Mouse (Mus musculus) brain, embryonic 18.5 days (tissue): Measurements from ENCODE around the gene Rwdd1.
A peak's percentile ranks its signal among the peaks of the same experiment; 100 is the strongest.
"Not testable (repeated sequence)": the region's sequence is repeated elsewhere in the genome, so short reads cannot be mapped to it uniquely, and the experiment has no call there.

ENCODE experiments used
- DNase-seq: peaks from one replicate; pipeline ENCODE4 v3.0.0-alpha.2; 2012; ENCODE audit warnings: low read depth, low spot score

The Rwdd1 gene

DNA sequence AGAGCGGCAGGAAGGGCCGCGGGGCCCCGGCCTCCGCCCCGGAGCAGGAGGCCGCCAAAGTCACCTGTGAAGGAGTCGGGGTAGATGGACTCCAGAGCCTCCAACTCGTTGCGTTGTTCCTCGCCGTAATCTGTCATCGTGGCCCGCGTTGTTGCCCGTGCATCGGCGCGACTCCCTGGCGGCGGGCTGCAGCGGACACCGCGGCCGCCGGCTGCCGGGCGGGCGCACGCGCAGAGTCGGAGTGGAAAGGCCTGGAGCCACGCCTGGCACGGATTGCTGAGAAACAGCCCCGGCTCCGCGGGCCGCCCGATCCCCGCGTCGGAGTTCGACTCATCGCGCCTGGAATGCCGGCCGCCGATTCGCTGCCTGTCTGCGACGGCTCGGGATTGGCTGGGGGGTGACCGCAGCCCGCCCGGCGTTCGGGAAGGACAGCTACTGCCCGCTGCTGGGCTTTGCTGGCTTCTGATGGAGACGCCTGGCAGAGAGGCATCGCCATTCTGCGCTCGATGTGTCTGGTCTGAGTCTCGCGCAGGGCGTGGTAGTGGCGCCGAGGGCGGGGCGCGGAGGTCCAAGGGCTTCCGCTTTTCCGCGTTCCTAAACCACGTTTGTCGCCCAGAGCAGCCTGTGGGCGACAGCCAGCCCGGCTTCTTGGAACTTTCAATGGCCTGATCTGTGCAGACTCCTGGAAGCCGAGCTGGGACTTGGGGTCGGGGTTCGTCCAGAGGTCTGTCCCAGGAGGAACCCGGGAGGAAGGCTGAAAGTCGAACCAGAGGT is at the start of gene Rwdd1:
Gene Rwdd1 (minus strand): TSS at position 323 of the 774 bp plus-strand sequence.
- peak; percentile 95 for DNase-seq

DNA sequence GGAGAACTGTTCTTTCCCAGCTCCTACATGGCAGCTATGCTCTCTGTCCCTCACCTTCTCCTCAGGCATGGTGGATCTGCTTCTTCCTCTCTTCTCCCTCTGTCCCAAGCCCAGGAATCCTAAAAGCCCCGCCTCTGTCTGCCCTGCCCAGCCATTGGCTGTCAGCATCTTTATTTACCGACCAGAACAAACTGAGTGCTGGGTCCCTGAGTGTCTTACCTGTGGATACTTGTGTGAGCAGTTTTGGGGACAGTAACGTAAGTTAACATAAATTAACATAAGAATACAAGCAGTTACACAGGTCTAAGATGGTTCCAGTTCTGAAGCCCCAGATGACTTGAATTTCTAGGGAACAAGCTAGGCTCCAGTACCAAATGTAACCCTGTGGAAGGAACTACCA is 47.2 kb upstream of the Rwdd1 start:
- no peak for DNase-seq

DNA sequence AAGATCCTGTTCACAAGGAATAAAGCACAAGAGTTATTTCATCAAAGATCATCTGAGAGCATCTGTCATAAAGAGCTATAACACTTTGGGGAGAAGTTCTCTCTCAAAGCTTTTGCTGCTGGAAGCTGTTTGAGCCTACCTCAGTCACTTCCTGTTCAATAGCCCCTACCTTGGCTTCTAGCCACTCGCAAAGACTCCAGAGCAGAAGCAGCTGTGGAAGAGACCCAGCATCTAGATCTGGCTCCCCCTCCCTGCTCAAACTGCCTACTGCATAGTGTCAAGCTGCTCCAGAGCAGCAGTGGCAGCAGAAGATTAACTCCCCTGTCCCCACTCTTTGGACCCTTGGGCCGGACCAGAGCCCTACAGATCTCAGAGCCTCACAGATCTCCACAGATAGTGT is 34.6 kb upstream of the Rwdd1 start:
- no peak for DNase-seq

DNA sequence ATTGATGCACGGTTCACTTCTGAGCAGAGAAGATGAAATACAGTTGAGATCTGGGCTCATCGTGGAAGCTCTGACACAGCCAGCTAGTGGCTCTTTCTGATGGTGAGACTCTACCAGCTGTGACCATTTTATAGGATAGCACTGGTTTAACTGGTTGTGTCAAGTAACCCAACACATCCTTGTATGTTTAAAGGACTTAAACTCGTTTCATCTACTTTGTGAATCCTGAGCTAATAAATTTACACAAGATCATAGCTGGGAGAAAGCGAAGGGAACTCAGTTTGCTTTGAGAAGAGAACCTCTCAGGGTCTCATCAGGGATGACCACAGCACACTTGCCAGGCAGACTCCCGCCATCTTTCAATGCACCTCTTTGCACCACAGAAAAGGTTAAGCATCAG is 24.8 kb upstream of the Rwdd1 start, which contains the start of gene Calhm4:
Gene Calhm4 (minus strand): TSS at position 101 of the 400 bp plus-strand sequence.
- DNase-seq, result no peak

DNA sequence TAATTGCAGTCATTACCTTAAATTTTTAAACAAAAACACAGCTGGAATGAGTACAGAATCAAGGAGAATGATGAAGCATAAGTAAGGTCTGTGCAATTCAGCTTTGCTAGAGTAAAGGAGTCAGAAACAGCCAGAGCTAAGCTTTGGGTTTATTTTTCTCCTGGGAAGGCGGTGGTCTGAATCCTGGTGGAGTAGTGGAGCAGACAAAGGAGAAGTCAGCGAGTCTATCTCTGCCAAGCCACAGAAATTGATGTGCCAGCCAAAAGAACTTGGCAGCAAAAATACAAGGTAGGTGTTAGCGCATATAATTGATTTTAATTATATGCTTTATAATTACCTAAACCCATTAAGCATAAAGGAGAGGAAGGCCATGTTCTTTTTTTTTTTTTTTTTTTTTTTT is 18.0 kb upstream of the Rwdd1 start, which contains the start of gene Trappc3l:
Gene Trappc3l (plus strand): TSS at position 197 of the 400 bp plus-strand sequence.
- DNase-seq, result no peak

DNA sequence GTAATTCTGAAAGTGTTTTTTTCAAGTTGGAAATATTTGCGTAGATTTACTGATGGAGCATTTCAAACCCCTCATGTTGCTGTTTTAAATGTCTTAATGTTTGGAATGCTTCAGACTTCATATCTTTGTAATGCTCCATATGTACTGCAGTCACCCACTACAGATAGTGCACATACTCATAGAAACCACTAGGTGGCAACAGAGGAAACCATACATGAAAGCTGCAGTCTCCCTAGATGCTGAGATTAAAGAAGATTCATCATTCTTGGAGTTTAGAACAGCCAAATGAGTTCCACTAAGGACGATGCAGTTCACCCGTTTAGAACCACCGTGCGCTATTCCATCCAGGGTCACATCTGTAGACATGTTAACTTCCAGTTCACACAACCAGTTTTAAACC is 17.2 kb upstream of the Rwdd1 start:
- DNase-seq, result peak; percentile 30

DNA sequence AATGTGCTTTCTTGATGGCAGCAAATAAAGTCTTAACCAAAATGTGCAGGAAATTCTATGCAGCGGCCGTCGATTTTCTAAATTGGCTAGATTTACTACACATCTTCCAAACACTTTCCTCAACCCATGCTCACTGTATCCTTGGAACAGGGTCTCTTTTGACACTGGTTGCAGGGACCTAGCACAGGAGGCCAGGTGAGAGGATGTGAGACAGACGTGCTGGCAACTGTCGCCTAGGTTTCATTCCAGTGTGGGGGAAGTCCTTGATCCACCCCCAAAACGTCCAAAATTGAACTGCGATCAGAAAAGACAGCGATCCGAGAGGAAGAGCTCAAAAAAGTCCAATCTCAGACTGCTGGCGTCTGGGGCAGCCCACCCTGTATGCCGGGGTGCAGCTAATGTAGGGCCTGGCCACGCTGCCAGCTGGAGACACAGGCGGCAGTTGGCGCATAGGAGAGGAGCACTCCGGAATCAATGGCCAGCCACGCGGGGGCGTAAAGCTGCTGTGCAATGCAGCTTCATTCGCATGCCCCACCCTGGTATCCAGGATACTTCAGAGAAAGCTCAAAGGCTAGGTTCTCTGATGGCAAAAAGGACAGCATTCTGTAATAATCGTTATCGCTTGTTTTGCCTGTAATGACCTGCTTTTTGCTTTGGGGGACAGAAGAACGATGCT is 14.3 kb upstream of the Rwdd1 start:
- DNase-seq, result peak; percentile 36

DNA sequence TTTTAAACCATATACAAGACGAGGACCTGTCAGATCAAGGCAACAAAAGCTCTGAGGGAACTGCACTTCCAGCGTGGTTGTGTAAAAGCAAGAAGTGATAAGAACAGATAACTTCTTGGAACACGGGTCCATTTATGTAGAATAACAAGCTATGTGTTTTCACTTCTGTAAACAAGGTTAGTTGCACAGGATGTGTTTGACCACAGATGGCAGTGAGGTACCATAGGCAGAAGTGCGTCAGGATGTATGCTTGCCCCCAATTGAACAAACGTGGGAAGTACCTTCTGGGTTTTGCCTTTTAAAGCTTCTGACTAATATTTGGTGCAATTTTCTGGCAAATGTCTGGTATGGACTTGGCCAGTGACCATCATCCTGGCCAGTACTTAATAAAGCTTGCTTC is 10.9 kb upstream of the Rwdd1 start:
- no peak for DNase-seq

DNA sequence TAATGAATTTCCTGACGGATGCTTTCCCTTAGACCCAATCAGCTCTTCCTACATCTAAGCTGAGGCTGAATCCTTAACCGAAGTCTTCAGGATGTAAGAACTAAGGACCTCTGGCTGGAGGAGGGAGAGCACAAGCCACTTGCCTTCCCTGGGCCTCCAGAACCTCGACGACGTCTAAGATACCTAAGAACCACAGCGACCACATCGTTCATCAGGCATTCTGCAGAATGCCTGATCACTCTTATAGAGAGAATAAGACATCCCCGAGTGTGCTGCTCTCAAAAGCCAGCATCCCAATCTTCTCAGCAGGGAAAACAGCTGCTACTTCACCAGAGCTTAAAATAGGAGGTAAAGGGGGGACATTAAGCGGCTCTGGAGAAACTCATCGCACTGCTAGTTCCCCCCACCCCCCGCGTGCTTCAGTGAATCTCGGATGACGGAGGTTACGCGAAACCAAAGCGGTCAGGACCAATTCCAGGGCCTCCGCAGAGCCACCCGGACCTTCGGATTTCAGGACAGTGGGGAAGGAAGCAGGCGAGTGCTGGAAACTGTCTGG is 600 bp downstream of the Rwdd1 start:
- DNase-seq, result peak; percentile 14

DNA sequence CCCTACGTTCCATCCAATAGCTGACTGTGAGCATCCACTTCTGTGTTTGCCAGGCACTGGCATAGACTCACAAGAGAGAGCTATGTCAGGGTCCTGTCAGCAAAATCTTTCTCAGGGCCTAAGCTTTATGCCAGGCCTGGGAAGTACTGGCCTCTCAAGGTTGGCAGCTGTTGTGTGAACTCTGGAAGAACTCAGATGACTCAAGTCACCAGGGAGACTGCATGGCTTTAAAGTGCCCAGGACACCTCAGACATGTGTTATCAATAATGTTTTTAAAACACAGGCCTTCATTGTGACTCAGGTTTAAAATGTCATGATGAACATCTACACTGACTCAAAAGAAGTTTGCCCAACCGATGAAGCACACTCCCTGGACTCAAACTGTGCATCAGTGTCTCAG is 6.2 kb downstream of the Rwdd1 start:
- no peak for DNase-seq

DNA sequence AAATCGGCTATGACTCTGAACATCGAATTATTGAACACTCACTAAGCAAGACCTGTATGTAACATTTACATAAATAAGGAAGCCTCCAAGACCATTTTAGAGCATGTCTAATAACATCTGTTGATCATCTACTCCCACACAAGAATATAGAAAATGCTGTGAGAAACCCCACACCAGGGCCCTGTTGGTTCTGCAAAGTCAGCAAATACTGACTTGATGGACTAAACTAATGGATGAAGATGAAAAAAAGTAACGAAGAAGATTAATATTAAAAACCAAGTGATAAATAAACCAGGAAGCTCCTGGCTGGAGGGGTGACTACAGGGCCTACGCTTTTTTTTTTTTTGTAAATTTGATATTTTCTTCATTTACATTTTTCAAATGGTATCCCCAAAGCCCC is 6.8 kb downstream of the Rwdd1 start:
- DNase-seq, result no peak

DNA sequence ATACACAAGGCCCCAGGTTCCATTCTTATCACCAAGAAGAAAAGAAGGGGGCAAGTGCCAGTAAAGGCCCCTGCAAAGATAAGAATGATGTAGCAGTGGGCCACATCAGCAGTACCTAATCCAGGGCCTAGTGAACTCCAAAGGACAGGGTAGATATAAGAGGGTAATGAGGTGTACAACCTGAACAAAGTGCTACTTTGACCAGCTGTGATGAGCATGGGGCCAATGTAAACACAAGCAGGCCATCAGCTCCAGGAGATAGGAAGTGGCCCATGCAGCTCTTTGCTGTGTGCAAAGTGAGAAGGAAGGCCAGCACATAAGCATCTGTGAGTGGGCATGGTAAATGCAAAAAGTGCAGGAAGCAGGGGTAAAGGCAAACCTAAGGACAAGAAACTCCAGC is 21.0 kb downstream of the Rwdd1 start:
- DNase-seq, result no peak

DNA sequence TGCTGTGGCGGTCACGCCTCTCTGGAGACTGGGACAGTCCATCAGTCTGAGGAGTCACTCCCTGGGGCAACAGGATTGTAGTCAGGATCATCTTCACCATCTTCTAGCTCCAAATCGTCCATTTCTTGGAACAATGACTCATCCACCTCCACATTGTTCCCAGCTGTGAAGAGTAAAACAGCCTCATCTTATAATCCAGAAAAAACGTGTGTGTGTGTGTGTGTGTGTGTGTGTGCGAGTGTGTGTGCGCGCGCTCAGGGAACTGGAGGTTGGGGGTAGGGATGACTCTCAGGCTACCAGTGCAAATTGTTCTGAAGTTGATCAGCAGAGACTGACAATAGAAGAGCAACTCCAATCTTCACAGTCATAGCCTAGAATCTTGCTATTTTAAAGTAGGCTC is 22.7 kb downstream of the Rwdd1 start:
- not testable (repeated sequence) for DNase-seq

DNA sequence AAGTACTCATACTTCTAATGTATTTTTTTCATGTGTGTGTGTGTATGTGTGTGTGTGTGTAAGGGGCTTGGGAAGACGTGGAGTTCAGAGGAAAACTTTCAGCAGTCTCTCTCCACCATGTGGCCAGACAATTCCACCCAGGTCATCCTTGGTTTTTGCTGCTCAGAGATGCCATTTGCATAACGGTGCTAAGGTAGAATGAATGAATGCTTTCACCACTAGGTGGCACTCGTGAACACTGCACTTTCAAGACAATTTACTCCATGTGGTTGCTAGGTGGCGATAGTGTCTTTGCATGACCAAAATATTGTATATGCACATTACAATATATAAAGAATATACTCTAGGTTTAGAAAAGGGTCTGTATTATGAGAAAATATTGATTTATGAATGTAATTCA is 32.7 kb downstream of the Rwdd1 start:
- DNase-seq, result peak; percentile 45

DNA sequence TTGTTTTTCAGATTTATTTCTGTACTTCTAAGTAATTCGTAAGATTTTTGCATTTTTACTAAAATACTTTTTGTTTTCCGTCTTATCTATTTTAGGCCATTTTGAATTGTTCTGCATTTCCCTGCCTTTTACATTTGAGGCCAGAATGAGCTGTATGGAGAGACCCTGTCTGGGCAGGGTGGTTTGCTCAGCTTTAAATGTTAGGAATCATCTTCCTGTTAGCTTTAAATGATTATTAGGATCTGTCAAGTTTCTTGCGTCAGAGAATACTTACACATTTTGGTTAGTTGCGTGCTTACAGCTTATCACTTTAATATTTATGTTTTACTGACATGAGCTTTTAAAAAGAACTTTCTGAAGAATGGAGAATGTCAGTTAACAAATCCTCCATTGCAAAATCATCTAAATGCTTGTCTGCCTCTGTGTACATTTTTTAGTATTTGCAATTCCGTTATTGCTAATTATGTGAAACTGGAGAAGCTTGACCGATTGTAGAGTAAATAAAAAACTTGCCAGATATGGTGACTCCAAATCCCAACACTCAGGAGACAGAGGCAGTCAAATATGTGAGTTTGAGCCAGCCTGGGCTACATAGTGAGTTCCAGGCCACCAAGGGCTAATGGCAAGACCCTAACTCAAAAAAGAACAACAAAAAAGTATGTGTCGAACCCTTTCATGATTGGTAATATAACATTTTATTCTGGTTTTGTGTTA is 44.5 kb downstream of the Rwdd1 start:
- DNase-seq, result no peak

DNA sequence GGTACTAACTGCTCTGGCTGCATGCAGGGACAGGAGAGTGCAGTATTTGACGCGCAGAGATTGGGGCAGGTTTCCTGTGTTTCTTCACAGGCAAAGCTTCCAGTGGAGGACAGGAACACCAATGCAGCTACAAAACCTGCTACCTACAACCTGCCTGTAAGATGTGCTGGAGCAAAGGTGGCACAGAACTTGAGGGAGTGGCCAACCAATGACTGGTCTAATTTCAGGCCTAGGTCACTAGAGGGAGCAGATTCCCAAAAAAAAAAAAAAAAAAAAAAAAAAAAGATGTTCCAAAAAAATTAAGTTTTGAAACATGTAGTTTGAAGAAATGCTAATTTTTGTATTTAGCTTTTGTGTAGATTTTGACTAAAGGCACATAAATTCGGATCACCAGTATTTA is 66.9 kb downstream of the Rwdd1 start:
- DNase-seq, result no peak

DNA sequence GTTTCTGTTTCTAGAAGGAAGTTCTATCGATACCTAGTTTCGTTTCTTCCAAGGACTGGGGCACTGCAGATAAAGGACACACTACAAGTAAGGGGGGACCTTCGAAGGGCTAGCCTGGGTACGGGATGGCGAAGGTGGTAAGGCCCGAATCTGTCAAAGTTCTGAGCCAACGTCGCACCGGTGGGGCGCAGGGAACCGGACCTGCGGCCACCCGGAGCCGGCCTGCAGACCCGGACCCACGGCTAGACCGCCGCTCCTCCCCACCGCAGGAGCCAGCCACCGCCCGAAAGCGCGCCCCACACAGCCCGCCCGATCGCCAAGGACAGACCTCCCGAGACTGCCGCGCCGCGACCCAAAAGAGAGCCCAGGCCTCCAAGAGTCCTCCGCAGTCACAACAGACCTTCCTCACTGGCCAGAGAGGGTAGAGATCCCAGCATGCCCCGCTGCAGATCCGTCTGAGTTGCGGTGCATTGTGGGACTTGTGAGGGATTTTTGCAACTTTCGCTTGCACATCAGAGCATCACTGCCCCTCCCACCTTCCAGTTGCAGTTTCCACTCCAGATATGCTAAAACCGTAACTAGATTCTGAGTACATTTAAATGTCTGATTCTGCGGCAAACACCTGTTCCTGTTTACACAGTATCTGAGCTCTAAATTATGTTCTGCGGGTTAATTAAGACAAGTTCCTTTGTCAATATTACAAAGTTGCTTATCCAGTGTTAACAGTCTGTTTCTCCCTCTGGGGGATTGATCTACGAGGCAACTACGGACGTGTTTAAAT is 68.4 kb downstream of the Rwdd1 start, which contains the start of gene Zup1:
Gene Zup1 (minus strand): TSS at position 467 of the 781 bp plus-strand sequence.
- DNase-seq, result peak; percentile 67
